Mouse (Mus musculus) thymus, adult 2 months (tissue): ENCODE data around the gene Prom1.

Experiments used
- CTCF ChIP-seq: fragments of 200-500 bp; IDR thresholded peaks from 2 replicates; pipeline ENCODE4 v1.5.1; 2012; ENCODE audit warnings: mild to moderate bottlenecking, control low read depth, low read length, moderate library complexity, borderline replicate concordance; ENCODE audit not compliant: control insufficient read depth, poor library complexity, insufficient read depth; ENCODE audit errors: extremely low read depth
- POLR2A ChIP-seq: fragments of 200-500 bp; IDR thresholded peaks from 2 replicates; pipeline ENCODE4 v1.6.1; 2012; ENCODE audit warnings: mild to moderate bottlenecking, low read length, control low read depth, moderate library complexity; ENCODE audit not compliant: control insufficient read depth, poor library complexity, insufficient read depth; ENCODE audit errors: extremely low read depth

GRCm38 (mm10) chr5:43976821-43977561 is 124.8 kb downstream of the Prom1 start:
- TF ChIP-seq POLR2A (no peak), CTCF (no peak)
